In genomic region chr3:103058207-103059157, GRCm38 (mm10) we compare ENCODE assay signal across 8 mouse cellular contexts. TPM values are rescaled to one million over a fixed set of nuclear protein-coding genes. Genes with fewer than 3 reads are reported as not detected.
A peak's percentile ranks its signal among the peaks of the same experiment; 100 is the strongest.
DNase-seq lines count a peak whose midpoint lies in the region; ATAC-seq and TF ChIP-seq lines count a peak whose summit lies in the region.

TSS of gene Nras (plus strand) at chr3:103058285.

- TF ChIP-seq POLR2A in heart, adult 2 months (IDR thresholded peaks at IDR 0.05; ENCODE audit: insufficient read depth, low read depth, low read length), result peak; percentile 65

- H3K4me1 ChIP-seq in embryonic facial prominence, embryonic 13.5 days, result 0 out of 2 replicates have a peak, but pooled peaks cover 2% of the 10 kb centered on the region
- peaks cover 2% of the 10 kb centered on the region for H3K4me1 ChIP-seq in heart, adult 2 months (ENCODE audit: control insufficient read depth, insufficient read depth, low read length)
- H3K4me1 ChIP-seq in limb, embryonic 13.5 days, result 0 out of 2 replicates have a peak, but pooled peaks cover 3% of the 10 kb centered on the region
- H3K4me1 ChIP-seq in midbrain, embryonic 16.5 days (ENCODE audit: control insufficient read depth, insufficient read depth, low read length), result peaks cover 13% of the 10 kb centered on the region

- TF ChIP-seq EP300 in heart, adult 2 months (IDR thresholded peaks at IDR 0.05; ENCODE audit: insufficient read depth, low read depth, low read length), result 0 out of 2 replicates have a peak, but pooled peaks have one; percentile 43

- H3K4me2 ChIP-seq in embryonic facial prominence, embryonic 13.5 days, result peak within 1 kb of the TSS; percentile 69
- H3K4me2 ChIP-seq in limb, embryonic 13.5 days (replicated peaks), result peak within 1 kb of the TSS; percentile 74
- peak within 1 kb of the TSS; percentile 86 for H3K4me2 ChIP-seq in midbrain, embryonic 16.5 days (ENCODE audit: low read length)

- peak; percentile 96 for ATAC-seq in embryonic facial prominence, embryonic 13.5 days (ENCODE audit: insufficient number of reproducible peaks, insufficient read depth, low FRiP score, low TSS enrichment, low read depth)
- ATAC-seq in limb, embryonic 13.5 days (ENCODE audit: low FRiP score, low read depth), result peak; percentile 98
- peak; percentile 99 for ATAC-seq in midbrain, embryonic 16.5 days

- intact Hi-C loops in heart, adult 2 months (cut with DNase I), result loop anchor here (1.0 to 2.0 kb wide), 4 partner anchors 38 to 112 kb away; partner anchors contain the start of genes Bcas2, Csde1 and Dennd2c

- H3K9ac ChIP-seq in embryonic facial prominence, embryonic 13.5 days, result peak within 1 kb of the TSS; percentile 90
- peak within 1 kb of the TSS; percentile 91 for H3K9ac ChIP-seq in heart, adult 2 months (ENCODE audit: low read depth, low read length)
- peak within 1 kb of the TSS; percentile 83 for H3K9ac ChIP-seq in limb, embryonic 13.5 days
- H3K9ac ChIP-seq in midbrain, embryonic 16.5 days (ENCODE audit: low read depth, low read length), result peak within 1 kb of the TSS; percentile 87

- peak within 1 kb of the TSS; percentile 74 for H3K4me3 ChIP-seq in embryonic facial prominence, embryonic 13.5 days
- peak within 1 kb of the TSS; percentile 90 for H3K4me3 ChIP-seq in heart, adult 2 months
- H3K4me3 ChIP-seq in limb, embryonic 13.5 days, result peak within 1 kb of the TSS; percentile 72
- H3K4me3 ChIP-seq in midbrain, embryonic 16.5 days (ENCODE audit: low read depth, low read length), result peak within 1 kb of the TSS; percentile 76

- H3K79me2 ChIP-seq in heart, adult 2 months (replicated peaks; ENCODE audit: control insufficient read depth, insufficient read depth, low read length), result no peaks in the 10 kb centered on the region

- H3K27me3 ChIP-seq in embryonic facial prominence, embryonic 13.5 days, result no peaks in the 10 kb centered on the region
- H3K27me3 ChIP-seq in heart, adult 2 months (ENCODE audit: control insufficient read depth, insufficient read depth, low read length), result no peaks in the 10 kb centered on the region
- no peaks in the 10 kb centered on the region for H3K27me3 ChIP-seq in limb, embryonic 13.5 days
- H3K27me3 ChIP-seq in midbrain, embryonic 16.5 days (ENCODE audit: control insufficient read depth, insufficient read depth, low read depth, low read length), result no peaks in the 10 kb centered on the region

- no peaks in the 10 kb centered on the region for H3K9me3 ChIP-seq in embryonic facial prominence, embryonic 13.5 days
- H3K9me3 ChIP-seq in limb, embryonic 13.5 days, result no peaks in the 10 kb centered on the region
- H3K9me3 ChIP-seq in midbrain, embryonic 16.5 days (replicated peaks; ENCODE audit: control insufficient read depth, low read length, poor library complexity, severe bottlenecking), result no peaks in the 10 kb centered on the region

- peaks cover 67% of the 10 kb centered on the region for H3K36me3 ChIP-seq in embryonic facial prominence, embryonic 13.5 days
- peaks cover 20% of the 10 kb centered on the region for H3K36me3 ChIP-seq in heart, adult 2 months (ENCODE audit: control insufficient read depth, insufficient read depth, low read length)
- peaks cover 64% of the 10 kb centered on the region for H3K36me3 ChIP-seq in limb, embryonic 13.5 days
- H3K36me3 ChIP-seq in midbrain, embryonic 16.5 days (ENCODE audit: control insufficient read depth, insufficient read depth, low read length), result peaks cover 36% of the 10 kb centered on the region

- 2% methylated on average over 46 of the region's 46 CpGs for WGBS in embryonic facial prominence, embryonic 13.5 days
- WGBS in heart, adult 2 months, result 1% methylated on average over 46 of the region's 46 CpGs
- 3% methylated on average over 46 of the region's 46 CpGs for WGBS in limb, embryonic 13.5 days
- WGBS in midbrain, embryonic 16.5 days, result 2% methylated on average over 46 of the region's 46 CpGs

- DNase-seq in 3134 (ENCODE audit: extremely low read depth, insufficient read length, low spot score), result peak; percentile 94
- DNase-seq in adrenal gland, postnatal 36 days, result peak; percentile 97 to 98
- DNase-seq in heart, adult 2 months, result peak; percentile 95 to 97
- peak; percentile 91 to 93 for DNase-seq in kidney, adult 8-10 months
- peak; percentile 91 to 97 for DNase-seq in spleen, postnatal 10 days (ENCODE audit: low spot score in 2 of 2)

- H3K27ac ChIP-seq in embryonic facial prominence, embryonic 13.5 days, result peak within 1 kb of the TSS; percentile 99
- peak within 1 kb of the TSS; percentile 95 for H3K27ac ChIP-seq in heart, adult 2 months
- peak within 1 kb of the TSS; percentile 98 for H3K27ac ChIP-seq in limb, embryonic 13.5 days
- H3K27ac ChIP-seq in midbrain, embryonic 16.5 days (ENCODE audit: low read length), result peak within 1 kb of the TSS; percentile 93

- TF ChIP-seq CTCF in heart, adult 2 months (IDR thresholded peaks at IDR 0.05), result no peak

RNA-seq across cellular contexts. Expression of gene Nras, which starts in this region (rescaled TPM):
- 10 to 100 TPM; 59.2 to 64.6 TPM for total RNA-seq in adrenal gland, postnatal 36 days (2021)
- polyA plus RNA-seq in embryonic facial prominence, embryonic 13.5 days (2015; fragmentation: Nextera tagmentation; extraction: Ambion mirVana), result 100 and 102 TPM in 2 replicates
- total RNA-seq in heart, adult 2 months (2021), result 10 to 100 TPM; 46.7 to 48.3 TPM
- 11.5 and 25.4 TPM in 2 replicates for polyA plus RNA-seq in heart, adult 2 months (2012; rRNA removed)
- 84.3 and 90.5 TPM in 2 replicates for polyA plus RNA-seq in limb, embryonic 13.5 days (2015; fragmentation: Nextera tagmentation; extraction: Ambion mirVana)
- 85.1 and 90.6 TPM in 2 replicates for polyA plus RNA-seq in midbrain, embryonic 16.5 days (2015; fragmentation: Nextera tagmentation; extraction: Ambion mirVana)

Comparison
In these comparisons a context has a peak if more than half of its experiments do, and no peak if none do; other contexts are left out.
1. Peak in every context shown above with its lines: DNase-seq, ATAC-seq, H3K4me3 ChIP-seq and H3K27ac ChIP-seq.